Mouse (Mus musculus) bone marrow, adult 2 months (tissue): Measurements from ENCODE around the gene Rbm12b1. TPM values are rescaled to one million over a fixed set of nuclear protein-coding genes. Genes with fewer than 3 reads are reported as not detected.
"Not testable (repeated sequence)": the region's sequence is repeated elsewhere in the genome, so short reads cannot be mapped to it uniquely, and the experiment has no call there.

Experiments
- H3K27ac ChIP-seq: fragments of 200-500 bp; 2 replicates; pipeline ENCODE4 v1.5.1; 2012; ENCODE audit warnings: low read depth, mild to moderate bottlenecking, control low read depth, inconsistent platforms, low read length; ENCODE audit not compliant: control insufficient read depth, poor library complexity, insufficient read depth
- H3K4me1 ChIP-seq: fragments of 200-500 bp; 2 replicates; pipeline ENCODE4 v1.6.1; 2011; ENCODE audit warnings: low read length; ENCODE audit not compliant: control insufficient read depth, insufficient read depth
- H3K4me3 ChIP-seq: fragments of 200-500 bp; replicated peaks from 2 replicates; pipeline ENCODE3; 2011; ENCODE audit warnings: mild to moderate bottlenecking, low read depth, low read length, control low read depth; ENCODE audit not compliant: control insufficient read depth
- CTCF ChIP-seq: fragments of 200-500 bp; IDR thresholded peaks from 2 replicates; pipeline ENCODE4 v1.5.1; 2011; ENCODE audit warnings: low read length, control low read depth; ENCODE audit not compliant: control insufficient read depth, insufficient read depth
- POLR2A ChIP-seq: fragments of 200-500 bp; IDR thresholded peaks from 2 replicates; pipeline ENCODE4 v1.6.1; 2011; ENCODE audit warnings: low read depth, mild to moderate bottlenecking, control low read depth, low read length, borderline replicate concordance; ENCODE audit not compliant: control insufficient read depth
- WGBS: fragments of 180-500 bp; shearing (Covaris S2); methylation state at CpG from one replicate; pipeline ENCODE4 v1.1.7; 2018; 5-methylcytosine and 5-hydroxymethylcytosine counted together
- polyA plus RNA-seq: library from polyadenylated mRNA; stranded (reverse); fragments of >200 nt; gene quantifications from 2 replicates; pipeline ENCODE4 v1.2.4, GENCODE M21; 2011; ENCODE audit warnings: low replicate concordance; ENCODE audit not compliant: missing spikeins, insufficient read depth, insufficient read length

Gene Rbm12b1
- 2.9 and 4.0 TPM in 2 replicates for polyA plus RNA-seq

GRCm38 (mm10) chr4:12140141-12140567 lies at the start of gene Rbm12b1:
Gene Rbm12b1, plus strand, starts transcription at chr4:12140264.
- TF ChIP-seq POLR2A = peak; percentile 19; the same call in 1 of the 2 replicates
- H3K4me3 ChIP-seq = peak within 1 kb of the TSS; percentile 48
- not testable (repeated sequence) for H3K27ac ChIP-seq, H3K4me1 ChIP-seq
- WGBS = 3% methylated on average over 18 of the region's 32 CpGs

- not testable (repeated sequence) for H3K27ac ChIP-seq, H3K4me1 ChIP-seq, H3K4me3 ChIP-seq
- WGBS = 12% methylated on average over 23 of the region's 40 CpGs
Observed at GRCm38 (mm10) chr4:12140592-12141062, 563 bp downstream of the Rbm12b1 start.

GRCm38 (mm10) chr4:12141516-12141915 lies 1.5 kb downstream of the Rbm12b1 start:
- not testable (repeated sequence) for H3K27ac ChIP-seq, H3K4me1 ChIP-seq, H3K4me3 ChIP-seq
- 88% methylated on average over 7 of the region's 7 CpGs for WGBS

GRCm38 (mm10) chr4:12147660-12148059 lies 7.6 kb downstream of the Rbm12b1 start:
- TF ChIP-seq POLR2A = no peak
- no peak for TF ChIP-seq CTCF
- Histone ChIP-seq H3K27ac (no peak overlapping the region), H3K4me3 (no peak overlapping the region), H3K4me1 (no peaks in the 10 kb centered on the region)

- Histone ChIP-seq H3K27ac (no peak overlapping the region), H3K4me3 (peak overlapping the region; percentile 62), H3K4me1 (no peaks in the 10 kb centered on the region)
- no peak for TF ChIP-seq CTCF
- no peak for TF ChIP-seq POLR2A
- 22% methylated on average over 9 of the region's 9 CpGs for WGBS
Observed at GRCm38 (mm10) chr4:12170986-12171317, 30.9 kb downstream of the Rbm12b1 start.

GRCm38 (mm10) chr4:12171318-12172091 lies 31.4 kb downstream of the Rbm12b1 start, which contains the start of gene Fam92a:
Gene Fam92a, minus strand, starts transcription at chr4:12172015.
- Histone ChIP-seq H3K27ac (no peak within 1 kb of the TSS; the same call in 1 of the 2 replicates), H3K4me3 (peak within 1 kb of the TSS; percentile 62)
- TF ChIP-seq POLR2A (no peak), CTCF (no peak)

GRCm38 (mm10) chr4:12178992-12179391 lies 38.9 kb downstream of the Rbm12b1 start:
- no peaks in the 10 kb centered on the region for H3K4me1 ChIP-seq
- no peak overlapping the region for H3K4me3 ChIP-seq
- TF ChIP-seq POLR2A = no peak
- no peak for TF ChIP-seq CTCF
- no peak overlapping the region for H3K27ac ChIP-seq
- WGBS = 92% methylated on average over 10 of the region's 10 CpGs

More at GRCm38 (mm10) chr4:12171318-12172091, 31.4 kb downstream of the Rbm12b1 start, which contains the start of gene Fam92a:
- H3K4me1 ChIP-seq = no peaks in the 10 kb centered on the region
- WGBS = under 1% methylated on average over 74 of the region's 74 CpGs

Other genes with a start within 250 kb of the Rbm12b1 start
- gene Gm10604, start 159.0 kb upstream of the Rbm12b1 start, polyA plus RNA-seq = not detected in 2 replicates
- 2.9 and 9.2 TPM in 2 replicates for gene Rbm12b2, start 50.8 kb upstream of the Rbm12b1 start, polyA plus RNA-seq
- 7.6 and 8.2 TPM in 2 replicates for gene Fam92a, start 31.8 kb downstream of the Rbm12b1 start, polyA plus RNA-seq